Mouse (Mus musculus) adrenal gland (tissue): ENCODE measurements around the gene Reg4.

Source experiments
- intact Hi-C: fragments of 180-260 bp; cut with DNase I; formaldehyde crosslinking; loops from one replicate; pipeline ENCODE4 v1.15.1; 2025

The Reg4 gene

DNA sequence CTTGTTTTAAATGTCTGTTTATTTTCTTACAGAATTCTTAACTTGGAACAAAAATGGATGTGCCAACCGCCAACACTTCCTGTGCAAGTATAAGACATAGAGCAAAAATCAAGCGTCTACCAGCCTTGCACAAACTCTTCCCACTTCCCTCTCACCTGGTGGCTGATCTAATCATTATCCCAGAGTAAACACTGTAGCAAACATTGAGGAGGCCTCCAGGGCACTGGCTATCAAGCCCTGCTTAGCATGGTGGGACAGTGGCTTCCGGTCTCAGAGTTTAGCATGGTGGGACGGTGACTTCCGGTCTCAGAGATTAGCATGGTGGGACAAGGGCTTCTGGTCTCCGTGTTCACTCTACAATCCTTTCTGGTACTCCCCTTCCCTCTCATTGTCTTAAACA, 14.3 kb downstream of the Reg4 start:
- intact Hi-C loops, result no loop called here

DNA sequence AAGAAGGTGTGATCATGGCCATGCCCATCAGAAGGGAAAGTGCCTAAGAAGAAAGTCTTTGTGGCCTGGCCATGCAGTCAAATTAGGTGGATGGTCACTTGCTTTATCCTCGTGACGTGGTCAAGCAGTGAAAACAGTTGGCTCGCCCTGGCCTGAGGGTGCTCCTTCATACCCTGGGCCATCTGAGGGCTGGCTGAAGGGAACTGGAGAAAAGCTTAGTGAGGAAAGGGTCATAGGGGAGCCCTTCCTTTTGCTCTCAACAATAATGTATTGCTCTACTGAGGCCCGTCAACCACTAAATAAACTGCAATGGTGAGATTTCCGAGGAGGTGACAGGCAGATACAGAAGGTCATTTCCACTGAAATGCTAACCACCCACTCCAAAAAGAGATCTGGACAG, 15.3 kb downstream of the Reg4 start:
- intact Hi-C loops, result no loop called here

DNA sequence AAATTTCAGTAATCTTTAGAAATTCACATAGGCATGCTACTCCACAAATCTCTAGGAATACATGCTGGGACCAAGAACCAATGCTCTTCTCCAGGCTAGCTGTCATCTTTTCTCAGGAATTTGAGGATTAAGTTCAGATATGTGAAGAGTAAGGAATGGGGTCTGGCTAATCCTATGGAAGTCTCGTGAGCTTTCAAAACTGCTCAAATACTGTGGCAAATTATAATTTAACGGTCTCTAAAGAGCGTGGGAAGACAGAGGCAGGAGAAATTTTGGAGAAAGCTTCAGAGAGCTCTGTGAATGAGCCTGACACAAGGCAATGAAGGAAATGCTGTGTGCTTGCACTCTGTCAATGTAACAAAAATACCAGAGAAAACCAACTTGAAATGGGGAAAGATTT, 16.2 kb downstream of the Reg4 start:
- intact Hi-C loops, result no loop called here

DNA sequence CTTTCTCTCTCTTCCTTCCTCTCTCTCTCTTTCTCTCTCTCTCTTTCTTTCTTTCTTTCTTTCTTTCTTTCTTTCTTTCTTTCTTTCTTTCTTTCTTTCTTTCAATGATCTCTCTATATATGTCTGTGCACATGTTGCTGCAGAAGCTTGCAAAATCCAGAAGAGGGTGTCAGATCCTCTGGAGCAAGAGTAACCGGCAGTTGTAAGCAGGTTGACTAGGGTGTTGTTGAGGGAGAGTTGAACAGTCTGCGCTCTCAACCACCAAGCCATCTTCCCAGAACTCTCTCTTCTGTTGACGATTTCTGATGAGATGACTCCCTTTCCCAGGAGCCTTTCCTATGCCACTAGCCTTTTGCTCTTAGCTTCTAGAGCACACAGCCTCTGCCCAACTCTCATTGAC, 20.1 kb downstream of the Reg4 start:
- intact Hi-C loops, result no loop called here

DNA sequence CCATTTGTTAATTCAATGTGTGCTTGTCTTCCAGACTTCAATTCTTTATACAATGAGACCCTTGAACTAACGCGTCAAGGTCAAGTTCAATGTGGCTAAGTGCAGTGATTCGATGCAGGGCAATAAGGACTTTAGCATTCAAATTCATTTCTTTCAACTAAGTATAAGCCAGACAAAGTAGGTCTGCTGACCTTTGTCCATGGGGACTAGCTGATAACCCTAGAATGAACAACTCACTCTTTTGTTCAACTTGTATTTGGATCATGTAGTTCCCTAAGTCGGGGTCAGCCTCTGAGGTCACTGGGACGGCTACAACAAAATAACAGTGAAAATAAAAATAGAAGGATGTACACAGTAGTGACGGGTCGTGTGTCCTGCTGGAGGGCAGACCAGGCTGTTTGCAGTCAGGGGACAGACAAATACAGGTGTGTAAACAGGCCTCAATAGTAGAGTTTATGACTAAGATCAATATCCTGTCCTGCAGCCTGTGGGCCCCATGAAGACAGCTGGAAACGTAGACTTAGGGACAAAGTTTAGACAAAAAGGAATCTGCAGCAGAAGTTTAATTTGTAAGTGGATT, 20.6 kb downstream of the Reg4 start:
- intact Hi-C loops, result no loop called here

DNA sequence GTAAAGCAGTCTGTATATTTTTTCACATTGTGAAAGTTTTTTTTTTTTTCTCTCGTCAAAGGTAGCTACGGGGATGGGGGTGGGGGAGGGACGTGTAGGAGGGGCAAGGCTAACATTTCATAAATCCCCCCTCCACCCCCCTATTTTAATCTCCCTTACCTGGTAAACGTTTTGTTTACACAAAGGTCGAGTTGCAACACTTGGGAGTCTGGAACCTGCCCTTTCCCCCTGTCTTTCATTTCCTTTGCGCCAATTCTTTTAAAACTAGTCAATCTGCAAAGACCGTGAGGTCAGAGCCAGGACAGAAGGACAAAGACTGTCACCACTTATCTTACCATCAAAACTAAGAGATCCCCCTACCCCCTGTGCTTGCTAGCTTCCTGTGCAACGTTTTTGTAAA, 23.9 kb downstream of the Reg4 start:
- intact Hi-C loops, result no loop called here

DNA sequence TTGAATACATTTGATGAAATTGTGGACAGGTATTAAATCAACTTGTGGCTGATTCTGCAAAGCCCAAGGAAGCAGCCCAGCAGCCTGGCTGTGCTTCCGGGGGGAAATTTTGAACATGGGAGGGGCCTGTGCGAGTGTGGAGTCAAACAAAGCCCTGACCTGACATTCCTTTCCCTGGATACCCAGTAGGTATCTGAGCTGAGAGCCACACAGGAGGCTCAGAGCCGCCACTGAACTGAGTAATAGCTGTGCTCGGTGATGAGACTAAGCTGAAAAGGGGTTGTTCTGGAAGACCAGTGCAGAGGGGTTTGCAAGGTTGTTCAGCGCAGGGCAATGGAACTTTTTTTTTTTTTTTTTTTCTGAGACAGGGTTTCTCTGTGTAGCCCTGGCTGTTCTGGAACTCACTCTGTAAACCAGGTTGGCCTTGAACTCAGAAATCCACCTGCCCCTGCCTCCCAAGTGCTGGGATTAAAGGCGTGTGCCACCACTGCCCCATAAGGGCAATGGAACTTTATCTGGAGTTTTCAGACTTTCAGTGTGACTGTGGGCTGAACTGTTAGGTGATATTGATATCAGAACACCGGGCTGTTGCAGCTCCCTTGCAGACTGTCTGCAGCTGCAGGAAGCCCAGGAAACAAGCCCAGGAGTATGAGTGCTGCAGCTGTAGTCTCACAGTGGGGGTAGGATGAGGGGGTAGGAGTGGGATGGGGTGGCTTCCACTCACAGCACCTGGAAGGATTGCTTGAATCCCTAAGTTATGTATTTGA, 25.2 kb downstream of the Reg4 start:
- intact Hi-C loops, result no loop called here

DNA sequence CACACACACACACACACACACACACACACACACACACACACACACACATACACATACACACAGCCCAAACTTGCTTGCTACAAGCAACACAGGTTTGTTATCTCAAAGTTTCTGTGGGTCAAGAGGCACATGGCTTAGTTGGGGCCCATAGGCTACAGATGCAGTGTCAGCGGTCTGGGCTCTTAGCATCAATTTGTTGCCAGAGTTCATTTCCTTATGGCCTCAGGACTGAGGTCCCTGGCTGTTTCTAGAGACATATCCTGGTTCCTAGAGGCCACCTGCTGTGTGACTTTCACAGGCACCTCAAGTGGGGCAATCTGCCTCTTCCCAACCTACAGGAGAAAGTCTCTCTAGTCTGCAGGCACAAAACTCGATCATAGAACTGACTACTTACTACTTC, 27.4 kb downstream of the Reg4 start:
- intact Hi-C loops, result no loop called here

DNA sequence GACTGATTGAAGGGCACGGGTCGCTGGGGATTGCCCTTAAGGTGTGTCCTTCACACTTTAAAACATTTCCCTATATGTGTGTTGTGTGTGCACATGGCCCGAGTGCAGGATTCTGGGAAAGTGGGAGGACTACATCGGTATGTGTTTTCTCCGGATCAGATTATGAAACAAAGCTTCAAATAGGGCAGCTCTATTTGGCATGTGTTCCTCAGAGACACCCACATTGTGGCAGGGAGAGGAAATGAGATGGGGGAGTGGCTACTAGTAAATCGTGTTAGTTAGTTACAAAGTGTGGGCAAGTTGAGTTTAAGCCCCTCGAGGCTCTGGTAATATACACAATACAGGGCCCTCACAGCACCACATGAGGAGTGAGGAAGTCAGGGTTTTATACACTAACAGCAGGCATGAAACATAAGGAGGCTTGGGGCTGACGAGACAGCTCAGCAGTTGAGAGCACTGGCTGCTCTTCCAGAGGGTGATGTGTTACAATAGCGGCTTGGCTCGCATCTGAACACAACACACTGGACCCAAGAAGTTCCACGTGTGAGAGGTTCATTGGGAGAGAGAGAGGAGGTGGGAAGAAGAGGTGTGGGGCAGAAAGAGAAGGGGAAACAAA, 28.0 kb downstream of the Reg4 start:
- intact Hi-C loops, result no loop called here

DNA sequence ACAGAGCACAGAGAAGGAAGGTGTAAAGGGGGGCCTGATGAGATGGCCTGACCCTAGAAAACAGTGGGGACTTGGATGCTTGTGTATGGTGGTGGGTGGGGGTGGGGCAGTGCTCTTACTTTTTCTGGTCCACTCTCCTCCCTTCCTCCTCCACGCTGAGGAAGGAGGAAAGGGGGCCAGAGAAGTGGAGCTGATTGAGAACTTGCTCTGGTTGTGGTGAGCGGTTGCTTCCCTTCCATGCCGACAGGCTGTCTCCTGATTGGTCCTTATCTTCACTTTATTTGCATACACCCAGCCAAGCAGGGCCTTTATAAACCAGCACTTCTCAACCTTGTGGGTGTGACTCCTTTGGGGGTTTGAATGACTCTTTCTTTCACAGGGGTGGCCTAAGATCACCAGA, 32.1 kb downstream of the Reg4 start:
- intact Hi-C loops, result no loop called here

DNA sequence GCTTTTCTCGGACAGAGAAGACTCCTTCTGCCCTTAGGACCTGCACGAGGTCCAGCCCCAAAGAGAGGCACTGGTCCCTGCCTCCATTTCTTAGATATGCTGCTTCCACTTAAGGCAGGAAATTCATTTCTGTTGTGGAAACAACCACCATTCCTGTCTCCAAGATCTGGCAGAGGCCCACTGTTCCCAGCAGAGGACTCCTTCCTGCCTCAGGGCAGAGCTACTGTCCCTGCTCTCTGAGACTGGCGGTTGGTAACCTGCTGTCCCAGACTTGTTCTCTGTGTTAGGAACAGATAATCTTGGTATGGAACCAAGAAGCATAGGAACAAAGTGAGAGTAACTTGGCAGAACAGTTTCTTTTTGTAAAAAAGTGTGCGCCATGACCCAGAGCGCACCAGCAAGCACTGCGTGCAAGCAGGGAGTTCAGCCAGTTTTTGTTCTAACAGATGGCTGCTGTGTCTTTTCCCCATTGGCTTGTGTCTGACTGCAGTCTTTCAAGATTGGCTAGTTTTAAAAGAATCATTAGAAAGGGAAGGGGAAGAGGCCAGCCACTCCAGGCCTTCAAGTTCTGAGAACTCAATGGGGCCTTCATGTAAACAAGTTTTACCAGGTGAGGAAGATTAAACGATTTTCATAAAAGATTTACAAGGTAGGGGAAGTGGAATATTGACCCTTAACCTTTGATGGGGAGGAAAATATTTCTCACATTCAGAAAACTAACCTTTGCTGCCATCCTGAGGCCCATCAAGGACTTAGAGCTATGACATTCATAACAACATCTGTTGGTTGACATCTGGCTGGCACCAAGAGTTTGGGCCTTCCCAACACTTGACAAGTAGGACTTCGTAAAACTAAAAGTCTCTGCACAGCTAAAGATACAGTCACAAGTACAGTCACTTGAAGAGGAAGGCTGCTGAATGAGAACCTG, 33.0 kb downstream of the Reg4 start:
- intact Hi-C loops, result no loop called here

DNA sequence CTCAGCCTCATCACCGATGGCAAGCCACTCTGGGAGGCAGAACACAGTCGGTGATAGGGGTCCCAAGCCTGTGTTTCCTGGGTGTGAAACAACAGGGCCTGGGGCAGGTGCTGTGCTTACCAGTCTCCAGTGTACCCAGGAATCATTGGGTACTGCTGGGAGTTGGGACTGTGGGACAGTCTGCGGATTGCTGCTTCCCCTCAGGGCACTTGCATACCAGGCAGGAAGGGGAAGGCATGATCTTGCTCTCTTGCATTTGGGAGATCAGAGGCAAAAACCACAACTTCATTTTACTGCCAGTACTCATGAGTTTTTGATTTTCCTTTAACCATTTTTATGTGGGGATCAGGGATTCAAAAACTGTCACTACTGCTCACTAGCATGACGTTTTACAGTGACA, 36.8 kb downstream of the Reg4 start:
- intact Hi-C loops, result no loop called here

DNA sequence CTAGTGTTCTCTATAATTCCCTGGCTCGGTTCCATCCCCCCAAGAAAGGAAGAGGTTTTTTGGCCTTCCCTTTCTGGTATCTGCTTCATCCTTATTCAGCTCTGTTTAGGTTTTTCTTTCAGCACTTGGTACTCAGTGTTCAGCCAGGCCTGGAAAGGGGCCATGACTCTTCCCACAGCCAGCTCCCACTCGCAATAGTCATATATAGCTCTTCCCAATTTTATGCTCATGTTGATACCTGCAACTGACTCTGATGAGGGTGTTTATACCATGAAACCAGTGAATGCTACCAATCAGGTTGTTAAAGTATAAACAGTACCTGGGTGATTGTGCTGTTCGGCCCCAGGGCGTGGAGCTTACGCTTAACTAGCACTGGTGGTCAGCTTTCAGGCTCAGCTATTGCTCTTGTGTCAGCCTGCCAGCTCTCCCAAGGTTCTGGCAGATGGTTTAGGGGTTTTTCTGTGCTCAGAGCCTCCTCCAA, 37.4 kb downstream of the Reg4 start:
- intact Hi-C loops, result no loop called here

DNA sequence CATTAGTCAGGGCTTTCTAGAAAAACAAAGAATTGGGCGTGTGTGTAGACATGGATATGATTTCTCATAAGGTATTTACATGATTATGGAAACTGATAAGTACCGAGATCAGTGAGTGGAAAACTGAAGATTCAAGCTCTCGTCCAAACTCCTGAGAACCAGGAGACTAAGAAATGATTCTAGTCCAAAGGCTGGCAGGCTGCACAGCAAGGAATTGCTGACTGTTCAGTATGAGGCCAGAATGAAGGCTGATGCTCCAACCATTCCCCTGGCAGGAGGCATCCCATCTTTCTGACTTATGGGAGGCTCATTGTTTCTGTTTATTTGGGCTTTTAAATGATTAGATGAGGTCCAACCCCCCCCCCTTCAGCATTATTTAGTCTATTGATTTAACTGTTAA, 38.6 kb downstream of the Reg4 start:
- intact Hi-C loops, result no loop called here

DNA sequence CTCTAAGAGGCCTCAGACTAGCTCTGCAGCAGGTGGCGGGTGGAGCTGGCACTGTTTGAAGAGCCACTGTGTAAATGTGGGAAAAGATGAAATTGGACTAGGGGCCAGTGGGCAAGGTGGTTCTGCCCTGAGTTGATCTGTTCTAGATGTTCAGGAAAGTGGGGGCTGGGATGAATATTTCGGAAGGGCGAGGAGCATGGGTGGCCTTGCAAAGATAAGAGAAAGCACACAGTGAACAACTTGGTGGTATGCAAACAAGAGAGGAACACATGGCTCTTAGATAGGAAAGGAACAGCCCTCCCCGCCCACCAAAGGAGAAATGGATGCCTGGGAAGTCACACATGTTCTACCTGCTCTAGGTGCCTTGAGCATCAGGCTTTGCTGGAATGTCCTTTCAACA, 39.5 kb downstream of the Reg4 start:
- intact Hi-C loops, result no loop called here

DNA sequence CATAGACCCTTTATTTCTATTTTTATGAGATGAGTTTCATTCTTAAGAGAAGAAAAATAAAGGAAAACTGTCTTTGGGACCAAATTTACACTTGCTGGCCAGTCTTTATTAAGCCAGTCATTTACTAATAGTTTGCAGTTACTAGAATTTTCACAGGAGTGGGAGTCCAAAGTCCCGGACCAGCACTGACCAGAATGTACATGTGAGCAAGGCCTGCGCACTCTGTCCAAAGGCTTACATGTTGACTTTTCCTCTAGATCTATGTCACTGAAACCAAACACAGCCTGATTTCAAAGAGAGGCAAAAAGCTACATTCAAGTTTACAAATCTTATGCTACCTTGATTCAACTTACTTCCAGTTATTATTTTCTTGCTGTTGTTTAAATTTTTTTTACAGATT, 40.2 kb downstream of the Reg4 start:
- intact Hi-C loops, result no loop called here

DNA sequence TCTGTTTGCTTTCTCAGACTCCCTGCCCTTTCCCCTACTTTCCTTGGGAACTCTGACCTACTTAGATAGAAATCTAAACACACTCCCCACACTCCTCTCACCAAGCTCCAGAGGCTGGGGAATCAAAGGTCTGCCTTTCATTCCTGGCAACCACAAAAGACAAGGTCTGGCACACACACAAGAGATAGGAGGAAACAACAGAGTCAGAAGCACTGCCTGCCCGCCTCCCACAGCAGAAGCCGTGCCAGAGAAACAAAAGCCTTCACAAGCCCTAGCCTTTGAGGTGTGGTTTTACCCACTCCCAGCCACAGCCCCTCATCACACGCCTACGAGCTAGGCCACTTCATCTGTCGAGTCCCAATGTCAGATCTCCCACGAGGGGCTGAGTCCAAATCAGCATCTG, 45.3 kb downstream of the Reg4 start:
- intact Hi-C loops, result no loop called here

DNA sequence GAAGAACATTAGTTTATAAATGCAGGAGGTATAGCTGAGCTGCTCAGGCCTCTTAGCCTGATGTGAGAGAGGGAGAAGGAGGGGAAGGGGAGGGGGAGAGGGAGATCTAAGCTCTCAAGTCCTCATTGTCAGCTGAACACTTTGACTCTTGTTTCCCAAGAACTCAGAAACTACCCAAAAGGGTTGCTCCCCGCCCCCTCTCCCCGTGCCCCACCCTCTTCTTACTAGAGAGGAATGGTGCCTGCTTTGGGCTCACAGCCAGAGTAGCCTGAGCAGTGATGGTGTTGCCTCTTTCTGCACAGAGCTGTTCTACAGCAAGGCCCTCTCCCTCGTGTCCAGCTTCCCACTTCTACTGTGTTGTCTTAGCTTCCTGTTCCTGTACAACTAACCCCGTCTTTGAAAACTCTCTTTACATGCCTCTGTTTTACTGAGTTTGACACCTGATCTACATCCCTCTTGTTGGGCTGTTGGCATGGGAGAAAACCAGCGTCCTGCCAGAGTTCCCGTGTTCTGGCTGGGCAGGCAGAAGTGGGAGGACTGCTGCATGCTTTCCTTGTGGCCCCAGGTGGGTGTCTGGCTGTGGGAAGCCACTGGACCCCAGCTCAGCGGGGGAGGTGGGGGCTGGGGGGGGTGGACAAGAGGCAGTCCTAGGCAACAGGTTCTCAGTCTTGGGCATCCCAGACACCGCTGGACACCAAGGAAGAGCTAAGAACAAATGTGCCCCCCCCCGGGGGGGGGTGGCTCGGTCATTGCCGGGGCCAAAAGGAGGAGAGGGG, 51.9 kb downstream of the Reg4 start:
- intact Hi-C loops, result no loop called here

DNA sequence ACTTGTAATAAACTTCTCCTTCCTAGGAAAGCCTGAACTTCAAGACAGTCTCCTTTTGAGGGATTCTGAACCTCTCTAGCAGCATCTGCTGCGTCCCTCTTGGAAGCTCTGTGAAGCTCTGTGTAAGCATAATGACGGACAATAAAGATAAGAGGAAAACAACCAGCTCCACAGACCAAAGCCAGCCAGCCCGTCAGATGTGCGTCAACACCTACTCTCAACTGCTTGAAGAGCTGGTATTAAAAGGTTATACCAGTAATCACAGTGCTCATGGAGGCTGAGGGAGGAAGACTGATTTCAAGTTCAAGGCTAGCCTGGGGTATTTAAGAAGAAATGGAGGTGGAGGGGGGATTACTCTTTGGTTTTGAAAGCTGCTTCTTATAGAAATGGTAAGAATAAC, 57.7 kb downstream of the Reg4 start:
- intact Hi-C loops, result no loop called here

DNA sequence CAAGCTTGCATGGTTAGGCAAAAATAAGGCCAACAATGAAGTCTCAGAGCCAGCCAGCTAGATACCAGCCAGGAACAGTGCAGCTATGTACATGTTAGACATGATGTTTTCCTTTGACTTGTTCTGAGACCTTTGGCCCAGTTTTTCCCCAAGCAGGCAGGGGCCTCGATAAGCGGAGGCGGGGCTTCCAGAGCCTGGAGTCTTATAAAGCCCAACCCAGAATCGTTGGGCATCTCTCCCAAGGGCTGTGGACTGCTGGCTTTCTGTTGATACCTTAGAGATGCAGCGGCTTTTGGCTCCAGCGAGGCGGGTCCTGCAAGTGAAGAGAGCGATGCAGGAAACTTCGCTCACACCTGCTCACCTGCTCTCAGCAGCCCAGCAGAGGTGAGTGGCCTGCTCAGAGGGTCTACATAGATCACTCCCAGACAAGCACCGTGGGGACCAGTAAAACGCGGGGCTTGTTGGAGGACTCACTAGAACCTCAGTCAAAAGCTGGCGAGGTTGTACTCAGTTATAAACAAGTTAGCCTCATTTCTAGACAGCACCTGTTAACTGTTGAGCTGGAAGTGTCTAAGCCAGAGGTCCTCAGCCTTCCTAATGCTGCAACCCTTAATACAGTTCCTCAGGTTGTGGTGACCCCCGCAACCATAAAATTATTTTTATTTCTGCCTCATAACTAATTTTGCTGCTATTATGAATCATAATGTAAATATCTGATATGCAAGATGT, 58.4 kb downstream of the Reg4 start, which contains the start of gene Hmgcs2:
Hmgcs2 (plus strand) TSS at position 232 of the 729 bp plus-strand sequence.
- intact Hi-C loops, result no loop called here
